Mouse (Mus musculus): ENCODE data around the gene Dnm3. TPM values are rescaled to one million over a fixed set of nuclear protein-coding genes. Genes with fewer than 3 reads are reported as not detected.
"Not testable (repeated sequence)": the region's sequence is repeated elsewhere in the genome, so short reads cannot be mapped to it uniquely, and the experiment has no call there.

The Dnm3 gene
- polyA plus RNA-seq, 2 experiments from 2014 or later: 0.41 to 0.55 TPM

GRCm38 (mm10) chr1:162425930-162426478 is 51.8 kb downstream of the Dnm3 start:
- no peak for ATAC-seq

GRCm38 (mm10) chr1:162422826-162423225 is 55.0 kb downstream of the Dnm3 start:
- ATAC-seq: no peak

- ATAC-seq: no peak
Measured at GRCm38 (mm10) chr1:162413791-162414190, 64.0 kb downstream of the Dnm3 start.

- ATAC-seq: no peak
Measured at GRCm38 (mm10) chr1:162412787-162413429, 64.9 kb downstream of the Dnm3 start.

GRCm38 (mm10) chr1:162410207-162410965 is 67.4 kb downstream of the Dnm3 start:
- ATAC-seq: no peak

GRCm38 (mm10) chr1:162394549-162394948 is 83.3 kb downstream of the Dnm3 start:
- no peak for ATAC-seq

GRCm38 (mm10) chr1:162388442-162389165 is 89.2 kb downstream of the Dnm3 start:
- ATAC-seq: no peak

- not testable (repeated sequence) for ATAC-seq
Measured at GRCm38 (mm10) chr1:162373068-162373467, 104.8 kb downstream of the Dnm3 start.

GRCm38 (mm10) chr1:162369726-162370125 is 108.1 kb downstream of the Dnm3 start:
- no peak for ATAC-seq

GRCm38 (mm10) chr1:162361978-162362377 is 115.9 kb downstream of the Dnm3 start:
- ATAC-seq: no peak

GRCm38 (mm10) chr1:162359270-162359669 is 118.6 kb downstream of the Dnm3 start:
- no peak for ATAC-seq

GRCm38 (mm10) chr1:162358036-162358435 is 119.8 kb downstream of the Dnm3 start:
- no peak for ATAC-seq

- ATAC-seq: no peak
Measured at GRCm38 (mm10) chr1:162356481-162356880, 121.4 kb downstream of the Dnm3 start.

- no peak for ATAC-seq
Measured at GRCm38 (mm10) chr1:162354780-162355179, 123.1 kb downstream of the Dnm3 start.

GRCm38 (mm10) chr1:162353831-162354230 is 124.0 kb downstream of the Dnm3 start:
- ATAC-seq: no peak

- no peak for ATAC-seq
Measured at GRCm38 (mm10) chr1:162349306-162349705, 128.5 kb downstream of the Dnm3 start.

- no peak for ATAC-seq
Measured at GRCm38 (mm10) chr1:162346456-162347011, 131.3 kb downstream of the Dnm3 start.

- ATAC-seq: no peak
Measured at GRCm38 (mm10) chr1:162337170-162337569, 140.7 kb downstream of the Dnm3 start.

- no peak for ATAC-seq
Measured at GRCm38 (mm10) chr1:162336640-162337039, 141.2 kb downstream of the Dnm3 start.

GRCm38 (mm10) chr1:162336224-162336623 is 141.6 kb downstream of the Dnm3 start:
- ATAC-seq: no peak

GRCm38 (mm10) chr1:162328673-162329072 is 149.2 kb downstream of the Dnm3 start:
- no peak for ATAC-seq

- ATAC-seq: no peak
Measured at GRCm38 (mm10) chr1:162327631-162328030, 150.2 kb downstream of the Dnm3 start.

GRCm38 (mm10) chr1:162324412-162324811 is 153.4 kb downstream of the Dnm3 start:
- no peak for ATAC-seq
